Mouse (Mus musculus): ENCODE measurements around the gene E030018B13Rik.

DNA sequence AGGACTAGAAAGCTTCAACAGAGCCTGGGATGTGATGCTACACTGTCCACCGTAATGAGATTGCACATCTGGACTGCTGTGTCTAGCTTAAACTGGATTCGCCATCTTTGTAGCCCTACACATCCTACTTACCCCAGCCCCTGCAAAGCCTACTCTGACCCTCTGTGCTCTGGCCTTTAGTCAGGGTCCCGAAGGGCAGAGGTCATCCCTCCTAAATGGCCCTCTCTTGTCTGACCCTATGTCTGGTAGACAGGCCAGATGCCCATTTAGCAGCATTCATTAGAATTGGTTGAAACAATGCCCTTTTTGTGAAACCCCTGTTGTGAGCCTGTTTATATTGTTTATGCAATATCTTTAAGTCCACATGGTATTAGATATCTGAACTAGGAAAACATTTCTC is 53.3 kb downstream of the E030018B13Rik start:
- TF ChIP-seq GATA1 (IDR thresholded peaks at IDR 0.05; ENCODE audit: borderline replicate concordance, low read length) (no peak), FLI1 (IDR thresholded peaks at IDR 0.05; ENCODE audit: low read length) (no peak)

Data from megakaryocyte, embryonic 14.5 days (primary cell).